Mouse (Mus musculus): Measurements from ENCODE around the gene Gpbp1.

- TF ChIP-seq EP300 (IDR thresholded peaks at IDR 0.05; ENCODE audit: low read depth), result no peak
- no peak for TF ChIP-seq CTCF (IDR thresholded peaks at IDR 0.05; ENCODE audit: low read depth)
Measured at GRCm38 (mm10) chr13:111397061-111397460, 92.8 kb downstream of the Gpbp1 start.

All from liver, embryonic 14.5 days (tissue).